Mouse (Mus musculus): ENCODE results near the gene Aqp3. TPM values are rescaled to one million over a fixed set of nuclear protein-coding genes. Genes with fewer than 3 reads are reported as not detected.

Gene Aqp3
- total RNA-seq, 2 experiments from 2014 or later = not detected

DNA sequence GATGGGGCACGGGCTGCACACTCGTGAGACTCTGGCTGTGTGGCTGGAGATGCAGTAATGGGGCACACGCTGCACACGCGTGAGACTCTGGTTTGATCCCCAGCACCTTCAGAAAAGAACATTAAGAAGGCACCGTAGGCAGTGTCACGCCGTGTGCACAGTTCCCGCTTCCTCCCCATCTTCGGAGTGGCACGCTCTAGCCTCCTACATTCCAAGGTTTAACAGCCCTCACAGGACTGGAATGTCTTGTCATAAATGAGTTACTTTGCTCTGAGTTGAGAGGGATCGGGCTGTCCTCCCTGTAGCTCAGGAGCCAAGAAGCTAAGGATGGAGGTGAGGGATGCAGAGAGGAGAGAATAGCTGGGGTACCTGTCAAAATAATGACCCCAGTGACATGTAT, 55.1 kb downstream of the Aqp3 start:
- intact Hi-C loops (cut with DNase I) = no loop called here
- DNase-seq (ENCODE audit: low spot score in 2 of 2) = no peak

Other genes with a start within 250 kb of the Aqp3 start
- 1 to 10 TPM; 6.5 to 9.0 TPM for gene B4galt1, start 244.2 kb downstream of the Aqp3 start, total RNA-seq (2021)
- gene Spink4, start 178.1 kb downstream of the Aqp3 start, total RNA-seq (2021) = not detected
- 100 to 1,000 TPM; 160 to 164 TPM for gene Bag1, start 149.9 kb downstream of the Aqp3 start, total RNA-seq (2021)
- gene Chmp5, start 149.8 kb downstream of the Aqp3 start, total RNA-seq (2021) = 10 to 100 TPM; 71.4 to 73.1 TPM
- 10 to 100 TPM; 59.1 to 62.0 TPM for gene Nfx1, start 127.3 kb downstream of the Aqp3 start, total RNA-seq (2021)
- gene Aqp7, start 50.0 kb downstream of the Aqp3 start, total RNA-seq (2021) = not detected
- gene Nol6, start 26.3 kb upstream of the Aqp3 start, total RNA-seq (2021) = 10 to 100 TPM; 82.7 to 84.0 TPM
- 10 to 100 TPM; 87.8 to 89.0 TPM for gene Ube2r2, start 37.6 kb upstream of the Aqp3 start, total RNA-seq (2021)
- 10 to 100 TPM; 46.1 to 47.6 TPM for gene Ubap2, start 177.0 kb upstream of the Aqp3 start, total RNA-seq (2021)
- gene Dcaf12, start 216.7 kb upstream of the Aqp3 start, total RNA-seq (2021) = 10 to 100 TPM; 52.7 to 55.3 TPM

All from left cerebral cortex, postnatal 14 days (tissue).